Mouse (Mus musculus): Measurements from ENCODE around the gene Bach2. TPM values are rescaled to one million over a fixed set of nuclear protein-coding genes. Genes with fewer than 3 reads are reported as not detected.

Bach2 gene
- 16.4 and 17.9 TPM in 2 replicates for polyA plus RNA-seq (2014; fragmentation: Nextera tagmentation; extraction: Ambion mirVana)

- peak within 1 kb of the TSS; percentile 95 for H3K4me2 ChIP-seq (ENCODE audit: low read depth, severe bottlenecking)
- H3K4me3 ChIP-seq (ENCODE audit: low read depth, low read length), result peak within 1 kb of the TSS; percentile 86
- no peaks in the 10 kb centered on the region for H3K27me3 ChIP-seq (ENCODE audit: control insufficient read depth, insufficient read depth, low read length)
- ATAC-seq (ENCODE audit: insufficient number of reproducible peaks, low FRiP score, low TSS enrichment, low read depth) (peak; percentile 84), DNase-seq (ENCODE audit: low spot score) (peak; percentile 94)
- H3K27ac ChIP-seq (replicated peaks; ENCODE audit: low read depth, low read length), result peak within 1 kb of the TSS; percentile 92
- H3K9me3 ChIP-seq (ENCODE audit: control insufficient read depth, low read length), result no peaks in the 10 kb centered on the region
- peak within 1 kb of the TSS; percentile 87 for H3K9ac ChIP-seq (ENCODE audit: low read length)
- H3K4me1 ChIP-seq (ENCODE audit: control insufficient read depth, insufficient read depth, low read length), result peaks cover 46% of the 10 kb centered on the region
- WGBS, result under 1% methylated on average over 48 of the region's 69 CpGs
- H3K36me3 ChIP-seq (ENCODE audit: control insufficient read depth, insufficient read depth, low read length), result no peaks in the 10 kb centered on the region
Observed at GRCm38 (mm10) chr4:32238366-32238854, at the start of gene Bach2. Bach2 (plus strand) TSS chr4:32238804.

- no peak overlapping the region for H3K27ac ChIP-seq (replicated peaks; ENCODE audit: low read depth, low read length)
Observed at GRCm38 (mm10) chr4:32189416-32190036, 49.1 kb upstream of the Bach2 start.

GRCm38 (mm10) chr4:32190506-32190905 is 48.1 kb upstream of the Bach2 start:
- no peak for DNase-seq (ENCODE audit: low spot score)
- no peak overlapping the region for H3K4me3 ChIP-seq (ENCODE audit: low read depth, low read length)
- no peak overlapping the region for H3K9ac ChIP-seq (ENCODE audit: low read length)
- no peak for ATAC-seq (ENCODE audit: insufficient number of reproducible peaks, low FRiP score, low TSS enrichment, low read depth)
- H3K36me3 ChIP-seq (ENCODE audit: control insufficient read depth, insufficient read depth, low read length), result no peaks in the 10 kb centered on the region
- peaks cover 2% of the 10 kb centered on the region for H3K4me1 ChIP-seq (ENCODE audit: control insufficient read depth, insufficient read depth, low read length)
- H3K9me3 ChIP-seq (ENCODE audit: control insufficient read depth, low read length), result no peaks in the 10 kb centered on the region
- H3K4me2 ChIP-seq (ENCODE audit: low read depth, severe bottlenecking), result no peak overlapping the region
- no peaks in the 10 kb centered on the region for H3K27me3 ChIP-seq (ENCODE audit: control insufficient read depth, insufficient read depth, low read length)
- no peak overlapping the region for H3K27ac ChIP-seq (replicated peaks; ENCODE audit: low read depth, low read length)
- WGBS, result 38% methylated on average over 8 of the region's 8 CpGs

More at GRCm38 (mm10) chr4:32189416-32190036, 49.1 kb upstream of the Bach2 start:
- H3K4me2 ChIP-seq (ENCODE audit: low read depth, severe bottlenecking), result no peak overlapping the region
- no peak overlapping the region for H3K4me3 ChIP-seq (ENCODE audit: low read depth, low read length)
- WGBS, result 74% methylated on average over 4 of the region's 4 CpGs
- H3K36me3 ChIP-seq (ENCODE audit: control insufficient read depth, insufficient read depth, low read length), result no peaks in the 10 kb centered on the region
- ATAC-seq (ENCODE audit: insufficient number of reproducible peaks, low FRiP score, low TSS enrichment, low read depth), result no peak
- H3K27me3 ChIP-seq (ENCODE audit: control insufficient read depth, insufficient read depth, low read length), result no peaks in the 10 kb centered on the region
- no peak overlapping the region for H3K9ac ChIP-seq (ENCODE audit: low read length)
- no peak for DNase-seq (ENCODE audit: low spot score)
- no peaks in the 10 kb centered on the region; the same call in 1 of the 2 replicates for H3K4me1 ChIP-seq (ENCODE audit: control insufficient read depth, insufficient read depth, low read length)
- H3K9me3 ChIP-seq (ENCODE audit: control insufficient read depth, low read length), result no peaks in the 10 kb centered on the region

- DNase-seq (ENCODE audit: low spot score) (peak; percentile 55), ATAC-seq (ENCODE audit: insufficient number of reproducible peaks, low FRiP score, low TSS enrichment, low read depth) (peak; percentile 87)
- Histone ChIP-seq H3K27ac (replicated peaks; ENCODE audit: low read depth, low read length) (peak overlapping the region; percentile 72), H3K27me3 (ENCODE audit: control insufficient read depth, insufficient read depth, low read length) (no peaks in the 10 kb centered on the region), H3K9ac (ENCODE audit: low read length) (no peak overlapping the region), H3K36me3 (ENCODE audit: control insufficient read depth, insufficient read depth, low read length) (no peaks in the 10 kb centered on the region), H3K4me1 (ENCODE audit: control insufficient read depth, insufficient read depth, low read length) (peaks cover 20% of the 10 kb centered on the region), H3K9me3 (ENCODE audit: control insufficient read depth, low read length) (no peaks in the 10 kb centered on the region), H3K4me2 (ENCODE audit: low read depth, severe bottlenecking) (peak overlapping the region; percentile 5; the same call in 1 of the 2 replicates), H3K4me3 (ENCODE audit: low read depth, low read length) (no peak overlapping the region)
- WGBS, result 14% methylated on average over 9 of the region's 9 CpGs
Observed at GRCm38 (mm10) chr4:32195945-32196921, 42.4 kb upstream of the Bach2 start.

- Histone ChIP-seq H3K27me3 (ENCODE audit: control insufficient read depth, insufficient read depth, low read length) (no peaks in the 10 kb centered on the region), H3K9ac (ENCODE audit: low read length) (no peak overlapping the region), H3K27ac (replicated peaks; ENCODE audit: low read depth, low read length) (no peak overlapping the region), H3K36me3 (ENCODE audit: control insufficient read depth, insufficient read depth, low read length) (no peaks in the 10 kb centered on the region), H3K9me3 (ENCODE audit: control insufficient read depth, low read length) (no peaks in the 10 kb centered on the region), H3K4me2 (ENCODE audit: low read depth, severe bottlenecking) (no peak overlapping the region), H3K4me1 (ENCODE audit: control insufficient read depth, insufficient read depth, low read length) (peaks cover 20% of the 10 kb centered on the region), H3K4me3 (ENCODE audit: low read depth, low read length) (no peak overlapping the region)
- no peak for DNase-seq (ENCODE audit: low spot score)
- 86% methylated on average over 1 of the region's 1 CpGs for WGBS
- no peak for ATAC-seq (ENCODE audit: insufficient number of reproducible peaks, low FRiP score, low TSS enrichment, low read depth)
Observed at GRCm38 (mm10) chr4:32198031-32198430, 40.6 kb upstream of the Bach2 start.

- WGBS, result 87% methylated on average over 7 of the region's 7 CpGs
- Histone ChIP-seq H3K4me2 (ENCODE audit: low read depth, severe bottlenecking) (no peak overlapping the region), H3K27me3 (ENCODE audit: control insufficient read depth, insufficient read depth, low read length) (no peaks in the 10 kb centered on the region), H3K36me3 (ENCODE audit: control insufficient read depth, insufficient read depth, low read length) (no peaks in the 10 kb centered on the region), H3K4me3 (ENCODE audit: low read depth, low read length) (no peak overlapping the region), H3K9me3 (ENCODE audit: control insufficient read depth, low read length) (no peaks in the 10 kb centered on the region), H3K27ac (replicated peaks; ENCODE audit: low read depth, low read length) (no peak overlapping the region), H3K4me1 (ENCODE audit: control insufficient read depth, insufficient read depth, low read length) (peaks cover 20% of the 10 kb centered on the region), H3K9ac (ENCODE audit: low read length) (no peak overlapping the region)
- ATAC-seq (ENCODE audit: insufficient number of reproducible peaks, low FRiP score, low TSS enrichment, low read depth), result no peak
- DNase-seq (ENCODE audit: low spot score), result no peak
Observed at GRCm38 (mm10) chr4:32198589-32198988, 40.0 kb upstream of the Bach2 start.

GRCm38 (mm10) chr4:32199156-32199555 is 39.4 kb upstream of the Bach2 start:
- DNase-seq (ENCODE audit: low spot score) (no peak), ATAC-seq (ENCODE audit: insufficient number of reproducible peaks, low FRiP score, low TSS enrichment, low read depth) (no peak)
- H3K9ac ChIP-seq (ENCODE audit: low read length), result no peak overlapping the region
- H3K27me3 ChIP-seq (ENCODE audit: control insufficient read depth, insufficient read depth, low read length), result no peaks in the 10 kb centered on the region
- no peak overlapping the region for H3K27ac ChIP-seq (replicated peaks; ENCODE audit: low read depth, low read length)
- peaks cover 20% of the 10 kb centered on the region for H3K4me1 ChIP-seq (ENCODE audit: control insufficient read depth, insufficient read depth, low read length)
- 84% methylated on average over 7 of the region's 7 CpGs for WGBS
- no peaks in the 10 kb centered on the region for H3K9me3 ChIP-seq (ENCODE audit: control insufficient read depth, low read length)
- H3K4me2 ChIP-seq (ENCODE audit: low read depth, severe bottlenecking), result no peak overlapping the region
- no peaks in the 10 kb centered on the region for H3K36me3 ChIP-seq (ENCODE audit: control insufficient read depth, insufficient read depth, low read length)
- H3K4me3 ChIP-seq (ENCODE audit: low read depth, low read length), result no peak overlapping the region

- WGBS, result 86% methylated on average over 8 of the region's 8 CpGs
- Histone ChIP-seq H3K9ac (ENCODE audit: low read length) (no peak overlapping the region), H3K4me2 (ENCODE audit: low read depth, severe bottlenecking) (no peak overlapping the region), H3K27me3 (ENCODE audit: control insufficient read depth, insufficient read depth, low read length) (no peaks in the 10 kb centered on the region), H3K36me3 (ENCODE audit: control insufficient read depth, insufficient read depth, low read length) (no peaks in the 10 kb centered on the region), H3K4me3 (ENCODE audit: low read depth, low read length) (no peak overlapping the region), H3K4me1 (ENCODE audit: control insufficient read depth, insufficient read depth, low read length) (peaks cover 12% of the 10 kb centered on the region), H3K9me3 (ENCODE audit: control insufficient read depth, low read length) (no peaks in the 10 kb centered on the region), H3K27ac (replicated peaks; ENCODE audit: low read depth, low read length) (no peak overlapping the region)
- ATAC-seq (ENCODE audit: insufficient number of reproducible peaks, low FRiP score, low TSS enrichment, low read depth) (no peak), DNase-seq (ENCODE audit: low spot score) (no peak)
Observed at GRCm38 (mm10) chr4:32201114-32201513, 37.5 kb upstream of the Bach2 start.
